Mouse (Mus musculus) left cerebral cortex, adult 2 months (tissue): ENCODE measurements around the gene Arid1b. TPM values are rescaled to one million over a fixed set of nuclear protein-coding genes. Genes with fewer than 3 reads are reported as not detected.

Experiments
- DNase-seq, 2 experiments: peaks; one replicate each; pipeline ENCODE4 v3.0.0; 2021 to 2022; ENCODE audit warnings: low spot score in 2 of 2, mixed read lengths in 1 of 2; ENCODE audit errors: extremely low spot score in 1 of 2
- H3K27ac ChIP-seq: fragments of 200-600 bp; 2 replicates; pipeline ENCODE4 v1.8.1; 2022
- H3K4me3 ChIP-seq: fragments of 200-600 bp; 2 replicates; pipeline ENCODE4 v1.8.1; 2022
- CTCF ChIP-seq: fragments of 200-600 bp; IDR thresholded peaks from 2 replicates; pipeline ENCODE4 v1.8.1; 2022; ENCODE audit warnings: antibody characterized with exemption, mild to moderate bottlenecking, moderate library complexity
- intact Hi-C: fragments of 180-260 bp; cut with DNase I; formaldehyde crosslinking; loops from one replicate; pipeline ENCODE4 v1.15.1; 2025
- total RNA-seq, 2 experiments: library from RNA; stranded (reverse); gene quantifications; 2 replicates each; pipeline ENCODE4 v1.2.3; 2021

Arid1b gene
- total RNA-seq, 2 experiments from 2014 or later = 81.4 to 86.1 TPM

DNA sequence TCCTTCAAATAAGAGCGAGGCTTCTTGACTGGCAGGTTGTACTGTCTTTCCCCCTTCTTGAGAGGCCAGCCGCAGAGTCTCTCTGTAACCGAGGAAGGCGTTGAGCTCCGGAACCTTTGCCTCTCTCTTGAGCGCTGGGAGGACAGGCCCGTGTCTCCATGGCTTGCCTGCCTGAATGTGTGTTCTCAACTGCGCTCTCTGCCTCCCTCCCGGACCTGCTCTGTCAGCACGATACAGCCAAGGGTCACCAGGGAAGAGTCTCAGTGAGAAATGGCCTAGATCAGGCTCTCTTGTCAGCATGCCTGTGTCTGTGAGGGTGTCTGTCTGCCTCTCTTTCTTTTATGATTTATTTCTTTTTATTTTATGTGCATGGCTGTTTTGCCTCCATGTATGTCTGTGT is 29.6 kb downstream of the Arid1b start:
- intact Hi-C loops = no loop called here
- Histone ChIP-seq H3K27ac (no peak overlapping the region), H3K4me3 (no peak overlapping the region)
- no peak for TF ChIP-seq CTCF
- DNase-seq = no peak

GRCm38 (mm10) chr17:5025400-5025799 is 31.3 kb downstream of the Arid1b start:
- Histone ChIP-seq H3K27ac (no peak overlapping the region), H3K4me3 (no peak overlapping the region)
- no peak for TF ChIP-seq CTCF
- no peak for DNase-seq
- intact Hi-C loops = no loop called here

GRCm38 (mm10) chr17:5026578-5026977 is 32.4 kb downstream of the Arid1b start:
- intact Hi-C loops = no loop called here
- TF ChIP-seq CTCF = peak; percentile 11; the same call in 1 of the 2 replicates
- Histone ChIP-seq H3K4me3 (no peak overlapping the region), H3K27ac (no peak overlapping the region)
- no peak for DNase-seq

DNA sequence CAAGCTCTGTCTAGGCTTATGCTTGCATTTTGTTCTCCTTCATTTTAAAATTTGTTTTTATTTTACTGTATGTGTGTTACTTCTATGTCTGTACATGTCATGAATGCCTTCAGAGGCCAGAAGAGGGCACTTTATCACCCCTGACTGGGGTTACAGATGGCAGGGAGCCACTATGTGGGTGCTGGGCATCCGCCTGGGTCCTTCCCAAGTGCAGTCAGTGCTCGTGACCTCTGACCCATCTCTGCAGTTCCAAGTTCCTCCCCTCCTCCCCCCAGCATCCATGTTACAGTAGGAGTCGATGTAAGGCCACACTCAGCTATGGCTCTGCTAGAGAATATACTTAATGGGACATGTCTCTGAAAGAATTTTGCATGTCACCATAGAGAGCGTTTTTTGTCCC is 35.0 kb downstream of the Arid1b start:
- TF ChIP-seq CTCF = no peak; the same call in 1 of the 2 replicates
- H3K27ac ChIP-seq = no peak overlapping the region
- intact Hi-C loops = no loop called here
- no peak for DNase-seq
- H3K4me3 ChIP-seq = no peak overlapping the region

GRCm38 (mm10) chr17:5030290-5030689 is 36.2 kb downstream of the Arid1b start:
- no peak for TF ChIP-seq CTCF
- intact Hi-C loops = no loop called here

DNA sequence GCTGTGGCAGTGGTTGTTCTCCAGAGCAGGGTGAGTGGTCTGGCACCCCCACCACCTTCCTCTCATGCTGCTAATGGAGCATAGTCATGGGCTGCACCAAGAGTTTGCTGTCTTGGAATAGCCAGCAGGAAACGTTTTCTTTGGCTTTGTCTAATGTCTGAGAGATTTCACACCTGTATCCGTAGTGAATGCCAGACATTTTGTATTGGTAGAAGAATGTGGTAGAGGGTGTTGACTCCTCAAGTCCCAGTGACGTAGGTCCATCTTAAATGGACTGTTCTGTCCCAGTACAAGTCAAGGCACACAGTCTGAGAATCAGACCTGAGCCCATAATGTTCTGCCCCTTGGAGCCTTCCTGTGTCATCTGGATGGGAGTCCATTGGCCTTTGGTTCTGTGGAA is 39.2 kb downstream of the Arid1b start:
- no peak overlapping the region for H3K27ac ChIP-seq
- DNase-seq = no peak
- no peak for TF ChIP-seq CTCF
- intact Hi-C loops = no loop called here
- no peak overlapping the region for H3K4me3 ChIP-seq

More at GRCm38 (mm10) chr17:5030290-5030689, 36.2 kb downstream of the Arid1b start:
- Histone ChIP-seq H3K4me3 (no peak overlapping the region), H3K27ac (no peak overlapping the region)
- no peak for DNase-seq

DNA sequence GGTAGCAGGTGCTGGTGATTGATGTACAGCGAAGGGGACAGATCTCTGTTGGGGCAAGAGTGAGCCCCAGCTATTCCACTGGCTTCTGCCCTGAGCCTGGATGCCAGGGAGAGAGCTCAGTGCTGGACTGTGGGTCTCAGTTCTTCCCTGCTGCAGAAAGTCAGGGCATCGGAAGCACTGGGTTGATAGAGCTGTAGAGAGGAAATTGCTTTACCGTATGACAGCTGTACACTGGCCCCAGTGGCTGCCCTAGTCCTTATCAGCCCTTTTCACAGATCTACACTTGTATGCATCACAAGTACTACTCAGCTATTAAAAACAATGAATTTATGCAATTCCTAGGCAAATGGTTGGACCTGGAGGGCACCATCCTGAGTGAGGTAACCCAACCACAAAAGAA is 40.1 kb downstream of the Arid1b start:
- TF ChIP-seq CTCF = no peak
- Histone ChIP-seq H3K27ac (no peak overlapping the region), H3K4me3 (no peak overlapping the region)
- no peak for DNase-seq
- intact Hi-C loops = no loop called here

DNA sequence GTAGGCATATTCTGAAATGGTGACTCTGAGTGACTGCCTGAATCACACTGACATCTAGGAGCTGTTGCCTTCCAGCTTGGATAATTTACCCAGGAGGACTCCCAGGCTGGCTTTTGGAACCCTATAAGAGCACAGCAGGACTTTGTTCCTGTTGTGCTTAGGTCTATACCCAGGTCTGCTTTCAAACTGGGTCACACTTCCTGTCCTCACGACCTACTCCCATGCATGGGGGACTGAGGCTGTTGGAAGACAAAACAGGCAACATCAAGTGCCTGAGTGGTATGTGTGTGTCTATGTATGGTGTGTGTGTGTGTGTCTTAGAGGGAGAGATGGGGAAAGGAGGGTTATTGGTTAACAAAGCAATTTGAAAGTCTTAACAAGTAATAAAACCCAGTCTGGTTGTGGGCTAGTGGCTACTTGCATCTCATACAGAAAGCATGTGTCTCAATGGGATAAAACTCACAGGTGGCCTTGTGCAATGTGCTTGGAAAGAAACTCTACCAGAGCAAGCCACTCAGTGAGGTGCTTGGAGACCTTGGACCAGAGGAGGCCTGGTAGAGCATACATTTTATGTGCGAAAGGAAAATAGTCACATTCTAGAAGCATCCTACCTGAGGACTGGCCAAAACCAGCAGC is 42.2 kb downstream of the Arid1b start:
- DNase-seq = no peak
- H3K4me3 ChIP-seq = no peak overlapping the region
- no peak for TF ChIP-seq CTCF
- H3K27ac ChIP-seq = no peak overlapping the region
- intact Hi-C loops = no loop called here

DNA sequence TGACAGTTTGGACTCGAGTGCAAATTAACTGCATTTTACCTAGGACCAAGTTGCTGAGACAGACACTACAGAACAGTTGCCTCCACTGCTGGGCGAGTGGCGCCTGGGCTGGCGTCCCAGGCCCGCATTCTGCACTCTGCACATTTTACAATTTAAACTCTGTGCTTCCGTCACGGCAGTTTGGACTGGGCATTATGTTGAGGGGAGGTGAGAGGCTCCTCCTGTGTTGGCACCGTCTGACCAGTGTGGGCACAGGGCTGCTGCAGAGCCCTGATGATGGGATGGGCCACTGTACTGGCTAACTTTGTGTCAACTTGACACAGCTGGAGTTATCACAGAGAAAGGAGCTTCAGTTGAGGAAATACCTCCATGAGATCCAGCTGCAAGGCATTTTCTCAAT is 43.1 kb downstream of the Arid1b start:
- DNase-seq = no peak
- no peak for TF ChIP-seq CTCF
- intact Hi-C loops = no loop called here
- Histone ChIP-seq H3K27ac (no peak overlapping the region), H3K4me3 (no peak overlapping the region)

DNA sequence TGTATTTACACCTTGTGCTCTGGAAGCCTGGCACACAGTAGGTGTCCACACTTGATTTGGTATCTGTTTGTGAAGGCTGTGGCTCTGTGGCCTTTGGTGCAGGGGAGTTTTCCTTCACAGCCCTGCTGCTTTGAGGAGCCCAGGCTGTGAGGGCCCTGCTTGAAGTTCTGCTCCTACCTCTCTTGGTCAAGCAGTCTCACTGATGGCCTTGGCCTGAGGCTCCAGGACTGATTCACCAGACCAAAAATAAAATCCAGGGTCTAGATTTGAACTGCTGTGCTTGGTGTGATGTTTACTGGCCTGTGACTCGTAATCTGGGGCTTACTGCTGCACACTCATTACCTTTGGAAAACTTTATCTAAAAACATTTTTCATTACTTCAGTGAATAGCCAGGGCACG is 45.7 kb downstream of the Arid1b start:
- no peak for TF ChIP-seq CTCF
- no peak for DNase-seq
- H3K27ac ChIP-seq = no peak overlapping the region
- no peak overlapping the region for H3K4me3 ChIP-seq
- intact Hi-C loops = no loop called here

DNA sequence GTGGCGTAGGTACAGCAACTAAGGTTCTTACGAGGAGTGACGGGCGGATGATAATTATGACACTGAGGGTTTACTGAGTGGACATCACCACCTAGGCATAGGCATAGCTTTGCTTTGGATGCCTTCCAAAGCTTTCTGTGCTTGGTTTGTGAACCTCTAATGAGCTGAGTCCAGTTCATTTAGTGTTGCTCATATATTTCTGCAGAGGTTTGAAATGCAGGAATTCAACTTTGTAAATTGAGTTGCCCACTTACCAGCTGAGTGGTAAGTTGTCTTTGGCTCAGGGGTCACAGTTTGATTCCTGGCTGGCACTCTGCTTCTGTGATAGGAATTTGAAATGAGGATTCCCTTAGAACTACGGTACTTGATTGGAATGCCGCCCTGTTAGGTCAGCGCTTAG is 49.7 kb downstream of the Arid1b start:
- no peak for DNase-seq
- intact Hi-C loops = no loop called here
- Histone ChIP-seq H3K4me3 (no peak overlapping the region), H3K27ac (no peak overlapping the region)
- TF ChIP-seq CTCF = no peak

DNA sequence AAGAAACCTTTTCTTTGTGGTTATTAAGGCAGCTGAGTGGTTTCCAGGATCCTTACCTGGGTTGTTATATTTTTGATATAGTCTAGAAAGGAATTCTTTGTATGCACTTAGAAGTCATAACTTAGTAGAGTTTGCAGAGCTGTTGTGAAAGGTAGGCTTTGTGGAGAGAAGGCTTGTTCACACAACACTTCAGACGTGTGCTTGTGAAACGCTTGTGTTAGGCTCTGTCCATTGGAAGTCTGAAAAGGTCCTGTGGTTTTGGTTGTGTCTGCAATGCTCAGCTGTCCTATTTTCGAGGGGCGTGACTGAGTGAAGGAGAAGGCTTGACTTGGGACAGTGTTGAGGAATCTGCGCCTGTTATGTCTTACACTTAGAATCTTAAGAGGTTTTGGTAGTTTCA is 51.5 kb downstream of the Arid1b start:
- intact Hi-C loops = no loop called here
- Histone ChIP-seq H3K4me3 (no peak overlapping the region), H3K27ac (no peak overlapping the region)
- TF ChIP-seq CTCF = no peak
- DNase-seq = no peak

DNA sequence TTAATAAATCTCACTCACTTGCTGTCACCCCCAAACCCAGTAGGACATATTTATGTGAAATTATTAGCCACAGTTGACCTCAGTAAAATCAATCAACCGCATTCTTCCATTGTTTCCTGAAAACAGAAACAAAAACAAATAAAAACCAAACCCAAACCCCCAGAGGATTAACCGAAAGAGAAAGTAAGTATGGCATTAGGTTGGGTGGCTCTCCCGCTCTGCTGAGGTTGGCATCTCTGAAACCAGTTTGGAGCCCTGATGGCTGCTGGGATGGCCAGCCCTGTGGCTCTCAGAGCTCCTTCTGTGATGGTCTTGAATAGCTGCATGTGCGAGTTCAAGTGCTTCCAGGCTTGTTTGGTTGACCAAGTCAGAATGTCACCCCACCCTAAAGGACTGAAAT is 53.2 kb downstream of the Arid1b start:
- intact Hi-C loops = no loop called here
- Histone ChIP-seq H3K4me3 (no peak overlapping the region), H3K27ac (no peak overlapping the region)
- no peak for DNase-seq
- no peak for TF ChIP-seq CTCF
